Mouse (Mus musculus): ENCODE results near the gene Hist1h3e.
"Not testable (repeated sequence)": the region's sequence is repeated elsewhere in the genome, so short reads cannot be mapped to it uniquely, and the experiment has no call there.

Gene Hist1h3e

DNA sequence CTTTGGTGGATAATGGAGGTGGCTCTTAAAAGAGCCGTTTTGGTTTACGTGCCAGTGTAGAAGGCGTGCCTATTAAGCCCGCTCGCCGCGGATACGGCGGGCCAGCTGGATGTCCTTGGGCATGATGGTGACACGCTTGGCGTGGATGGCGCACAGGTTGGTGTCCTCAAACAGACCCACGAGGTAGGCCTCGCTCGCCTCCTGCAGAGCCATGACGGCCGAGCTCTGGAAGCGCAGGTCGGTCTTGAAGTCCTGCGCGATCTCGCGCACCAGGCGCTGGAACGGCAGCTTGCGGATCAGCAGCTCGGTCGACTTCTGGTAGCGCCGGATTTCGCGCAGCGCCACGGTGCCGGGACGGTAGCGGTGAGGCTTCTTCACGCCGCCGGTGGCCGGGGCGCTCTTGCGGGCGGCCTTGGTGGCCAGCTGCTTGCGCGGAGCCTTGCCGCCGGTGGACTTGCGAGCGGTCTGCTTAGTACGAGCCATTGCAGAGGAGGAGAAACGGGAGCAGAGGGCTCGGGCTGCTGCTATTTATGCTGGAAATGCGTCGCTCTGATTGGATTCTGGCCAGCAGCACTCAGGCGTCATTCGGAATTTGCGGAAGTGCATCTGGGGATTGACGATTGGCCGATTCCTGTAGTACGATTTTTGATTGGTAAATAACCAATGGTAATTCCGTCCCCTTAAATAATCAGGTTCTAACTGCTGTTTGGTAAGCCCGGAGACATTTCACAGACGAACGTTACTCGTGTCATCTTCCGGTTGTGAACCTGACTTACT is at the start of gene Hist1h3e:
TSS of gene Hist1h3e (minus strand) at position 487 of the 777 bp plus-strand sequence.
- peak; percentile 91 to 94 for DNase-seq (ENCODE audit: low read depth in 1 of 2, low spot score in 2 of 2)

DNA sequence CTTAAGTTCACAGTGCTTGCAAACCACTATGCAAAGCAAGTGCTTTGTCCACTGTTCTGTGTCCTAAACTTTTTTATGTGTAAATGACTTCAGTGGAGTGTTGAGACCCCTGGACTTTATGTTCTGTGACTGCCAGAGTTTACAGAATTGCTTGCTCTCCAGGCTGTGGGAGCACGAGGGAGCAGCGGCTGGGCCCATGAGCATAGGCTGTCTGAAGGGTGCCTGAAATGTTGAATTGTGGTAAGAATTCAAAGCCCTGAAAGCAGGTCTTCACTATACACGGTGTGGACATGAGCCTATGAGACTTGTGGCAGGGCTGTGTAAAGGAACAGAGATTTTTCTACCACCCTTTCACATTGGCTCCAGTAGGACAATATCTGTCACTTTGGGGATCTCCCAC is 49.5 kb upstream of the Hist1h3e start:
- no peak for DNase-seq (ENCODE audit: low read depth in 1 of 2, low spot score in 2 of 2)

DNA sequence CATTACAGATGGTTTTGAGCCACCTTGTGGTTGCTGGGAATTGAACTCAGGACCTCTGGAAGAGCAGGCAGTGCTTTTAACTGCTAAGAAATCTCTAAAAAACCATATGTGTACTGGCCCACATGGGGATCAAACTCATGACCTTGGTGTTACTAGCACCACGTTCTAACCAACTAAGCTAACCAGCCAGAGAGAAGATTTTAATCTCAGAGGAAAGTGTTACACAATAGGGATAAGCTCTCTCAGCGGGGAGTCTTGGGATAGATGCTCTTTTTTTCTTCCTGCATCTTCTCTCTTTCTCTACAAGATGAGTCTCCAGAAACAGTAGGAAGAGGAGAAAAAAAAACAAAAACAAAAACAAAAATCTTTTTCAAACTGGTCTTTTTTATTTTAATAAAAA is 48.2 kb upstream of the Hist1h3e start:
- DNase-seq (ENCODE audit: low read depth in 1 of 2, low spot score in 2 of 2): no peak

DNA sequence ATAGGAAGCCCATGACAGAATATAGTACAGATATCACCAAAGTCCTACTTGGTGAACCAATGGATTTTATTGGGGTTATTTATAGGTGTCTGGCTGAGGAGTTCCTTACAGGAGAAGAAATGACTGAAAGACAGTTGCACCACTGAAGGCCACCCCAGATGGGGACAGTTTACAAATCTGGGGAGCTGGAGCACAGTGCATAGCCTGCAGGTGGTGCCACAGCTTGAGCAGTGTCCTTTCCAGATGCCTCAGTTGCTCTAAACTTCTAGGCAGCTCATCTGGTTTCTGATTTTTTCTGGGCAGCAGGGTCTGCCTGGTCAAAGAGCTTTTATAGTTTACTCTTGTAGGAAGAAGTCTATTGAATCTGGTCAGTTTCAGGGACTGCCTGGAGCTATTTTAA is 47.7 kb upstream of the Hist1h3e start:
- no peak for DNase-seq (ENCODE audit: low read depth in 1 of 2, low spot score in 2 of 2)

DNA sequence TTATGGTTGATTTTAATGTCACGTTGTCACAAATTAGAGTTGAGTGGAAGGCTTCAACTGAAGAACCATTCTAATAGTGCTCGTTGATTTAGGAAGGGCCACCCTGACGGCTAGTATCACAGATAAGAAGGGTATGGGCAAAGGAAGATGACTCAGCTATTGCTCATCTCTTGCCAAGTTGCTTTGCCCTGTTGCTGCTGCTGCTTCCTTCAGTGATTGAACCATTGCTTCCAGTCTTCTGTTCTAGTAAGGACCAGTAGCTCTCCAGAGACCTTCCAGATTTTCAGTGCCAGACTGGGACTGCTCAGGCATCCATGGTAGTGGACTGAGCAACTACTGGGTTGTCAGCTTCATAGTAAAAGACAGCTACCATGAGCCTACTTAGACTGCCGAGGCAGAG is 47.0 kb upstream of the Hist1h3e start:
- DNase-seq (ENCODE audit: low read depth in 1 of 2, low spot score in 2 of 2): no peak

GRCm38 (mm10) chr13:23605052-23605451 is 42.9 kb upstream of the Hist1h3e start:
- no peak for DNase-seq (ENCODE audit: low read depth in 1 of 2, low spot score in 2 of 2)

GRCm38 (mm10) chr13:23604452-23604851 is 42.3 kb upstream of the Hist1h3e start:
- DNase-seq (ENCODE audit: low read depth in 1 of 2, low spot score in 2 of 2): no peak

- no peak for DNase-seq (ENCODE audit: low read depth in 1 of 2, low spot score in 2 of 2)
These were observed 41.1 kb upstream of the Hist1h3e start for GRCm38 (mm10) chr13:23603182-23603699.

- peak in 1 of 2 experiments; percentile 70 for DNase-seq (ENCODE audit: low read depth in 1 of 2, low spot score in 2 of 2)
These were observed 35.8 kb upstream of the Hist1h3e start for GRCm38 (mm10) chr13:23597957-23598356.

GRCm38 (mm10) chr13:23595622-23596372 is 33.6 kb upstream of the Hist1h3e start:
- no peak for DNase-seq (ENCODE audit: low read depth in 1 of 2, low spot score in 2 of 2)

DNA sequence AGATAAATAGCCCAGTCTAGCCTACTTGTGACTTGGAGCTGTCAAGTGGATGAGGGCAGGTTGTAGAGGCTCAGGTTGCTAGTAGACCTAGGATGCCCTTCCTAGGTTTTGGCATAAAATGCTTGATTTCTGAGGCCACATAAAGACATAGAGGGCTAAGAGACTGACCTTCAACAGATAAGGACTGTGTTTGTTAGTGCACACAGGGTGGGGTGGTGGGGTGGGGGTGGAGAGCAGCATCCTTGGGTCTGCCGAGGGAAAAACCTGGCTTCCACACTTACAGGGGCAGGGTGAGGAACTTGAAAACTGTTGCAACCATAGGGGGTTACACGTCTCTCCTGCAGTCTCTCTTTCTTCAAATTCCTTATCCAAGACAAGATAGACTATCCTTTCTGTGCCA is 33.0 kb upstream of the Hist1h3e start:
- DNase-seq (ENCODE audit: low read depth in 1 of 2, low spot score in 2 of 2): no peak

DNA sequence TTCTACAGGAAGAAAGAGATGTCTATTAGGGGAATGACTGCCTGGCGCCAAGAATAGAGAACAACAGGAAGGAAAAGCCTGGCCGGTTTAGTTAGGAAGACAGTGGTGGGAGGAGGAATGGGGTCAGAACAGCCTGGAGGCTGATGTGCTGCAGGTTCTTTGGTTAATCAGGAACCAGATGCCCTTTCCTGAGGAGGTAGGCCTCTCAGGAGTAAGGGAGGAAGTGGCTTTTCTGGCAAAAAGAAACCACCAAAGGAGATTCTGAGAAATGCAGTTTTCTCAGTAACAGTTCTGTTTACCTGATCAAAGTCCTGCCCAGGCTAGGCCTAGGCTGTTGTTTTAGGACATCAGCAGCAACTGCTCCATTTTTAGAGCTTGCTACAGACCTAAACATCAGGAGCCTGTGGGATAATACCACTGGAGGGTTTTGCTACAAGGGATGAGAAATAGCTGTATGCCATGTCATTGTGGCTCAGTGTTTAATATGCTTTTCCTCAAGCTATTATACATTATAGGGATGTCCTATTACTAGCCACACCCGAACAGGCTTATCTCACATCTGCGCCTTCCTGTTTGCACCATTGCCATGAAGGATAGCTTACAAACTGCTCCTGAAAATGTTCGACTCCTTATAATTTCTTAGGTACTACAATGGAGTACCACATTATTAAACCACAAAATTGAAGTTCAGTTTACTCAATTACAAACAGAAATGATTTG is 31.0 kb upstream of the Hist1h3e start:
- no peak for DNase-seq (ENCODE audit: low read depth in 1 of 2, low spot score in 2 of 2)

DNA sequence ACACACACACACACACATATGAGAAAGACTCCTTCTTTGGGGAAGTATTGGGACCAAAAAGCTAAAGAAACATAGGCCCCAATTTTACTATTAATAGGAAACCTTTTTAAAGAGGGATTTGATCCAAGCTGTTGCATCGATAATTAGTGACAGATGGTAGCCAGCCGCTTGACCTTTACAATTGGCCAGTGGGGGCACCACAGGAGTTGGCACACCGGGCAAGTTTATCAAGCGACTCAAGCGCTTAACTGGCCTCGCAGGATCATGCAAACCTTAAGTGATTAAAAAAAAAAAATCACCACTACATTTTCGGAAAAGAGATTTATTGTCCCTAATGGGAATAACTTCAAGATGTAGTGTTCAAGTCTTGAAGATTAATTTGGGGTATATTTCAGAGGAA is 30.4 kb upstream of the Hist1h3e start:
- no peak for DNase-seq (ENCODE audit: low read depth in 1 of 2, low spot score in 2 of 2)

GRCm38 (mm10) chr13:23591886-23592285 is 29.7 kb upstream of the Hist1h3e start:
- not testable (repeated sequence) for DNase-seq (ENCODE audit: low read depth in 1 of 2, low spot score in 2 of 2)

DNA sequence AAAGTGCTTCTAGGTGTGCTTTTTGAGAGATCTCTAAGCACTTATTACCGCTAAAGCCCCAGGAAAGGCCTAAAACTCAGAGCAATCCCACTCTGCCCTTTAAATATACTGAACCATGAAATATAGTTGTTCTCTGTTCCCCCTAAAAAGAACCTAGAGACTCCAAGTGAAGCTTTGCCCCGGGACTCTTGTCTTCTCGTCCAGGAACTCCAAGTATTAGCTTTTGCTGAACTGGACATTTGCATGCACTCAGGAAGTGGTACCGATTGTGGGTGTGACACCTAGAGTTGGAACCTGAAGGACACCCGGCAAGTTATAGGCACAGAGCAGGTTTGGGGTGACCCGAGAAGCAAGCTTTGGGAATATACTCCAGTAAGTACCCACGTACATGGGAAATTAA is 29.0 kb upstream of the Hist1h3e start:
- no peak for DNase-seq (ENCODE audit: low read depth in 1 of 2, low spot score in 2 of 2)

GRCm38 (mm10) chr13:23586940-23587225 is 24.7 kb upstream of the Hist1h3e start:
- DNase-seq (ENCODE audit: low read depth in 1 of 2, low spot score in 2 of 2): no peak

DNA sequence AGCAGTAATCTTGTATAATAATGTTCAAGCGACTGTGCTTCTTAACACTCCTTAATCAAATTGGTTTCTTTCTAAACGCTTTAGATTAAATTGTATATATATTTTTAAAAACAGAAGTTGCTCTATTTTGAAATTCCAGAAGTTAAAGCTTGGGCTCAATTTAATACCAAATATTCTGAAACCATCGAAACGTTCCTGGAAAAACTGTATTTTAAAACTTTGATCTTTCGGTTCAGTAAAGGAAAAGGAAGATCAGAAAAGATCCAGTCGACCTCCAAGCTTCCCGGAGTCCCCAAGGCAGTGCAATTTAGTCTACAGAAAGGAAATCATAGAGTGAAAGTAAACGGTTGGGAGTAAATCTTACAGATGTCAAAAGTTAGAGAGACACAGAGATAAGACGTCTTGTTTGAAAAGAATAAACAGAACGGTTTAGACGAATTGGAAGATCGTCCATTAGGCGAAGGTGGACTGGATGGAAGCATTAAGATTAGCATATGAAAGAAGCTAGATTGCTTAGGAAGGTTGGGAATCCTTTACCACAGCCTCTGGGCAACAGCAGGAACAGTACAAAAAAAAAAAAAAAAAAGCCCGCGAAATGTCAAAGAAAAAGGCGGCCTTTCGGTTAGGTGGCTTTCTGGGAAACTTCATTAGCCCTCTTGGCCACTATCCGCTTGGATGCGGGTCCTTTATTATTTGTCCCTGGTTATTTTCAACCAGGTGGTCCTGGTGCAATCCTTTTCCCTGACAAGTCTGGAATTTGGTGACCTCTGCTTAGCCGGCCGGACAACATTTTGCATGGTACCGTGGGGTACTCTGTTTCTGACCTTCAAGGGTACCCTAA is 24.1 kb upstream of the Hist1h3e start:
- no peak for DNase-seq (ENCODE audit: low read depth in 1 of 2, low spot score in 2 of 2)

- peak; percentile 64 to 66 for DNase-seq (ENCODE audit: low read depth in 1 of 2, low spot score in 2 of 2)
These were observed 23.4 kb upstream of the Hist1h3e start for GRCm38 (mm10) chr13:23585442-23586098.

- DNase-seq (ENCODE audit: low read depth in 1 of 2, low spot score in 2 of 2): peak in 1 of 2 experiments; percentile 69
These were observed 22.9 kb upstream of the Hist1h3e start for GRCm38 (mm10) chr13:23585029-23585441.

GRCm38 (mm10) chr13:23584331-23584730 is 22.2 kb upstream of the Hist1h3e start:
- no peak for DNase-seq (ENCODE audit: low read depth in 1 of 2, low spot score in 2 of 2)
